Mouse (Mus musculus) heart, embryonic 14.5 days (tissue): Measurements from ENCODE around the gene Mllt10. TPM values are rescaled to one million over a fixed set of nuclear protein-coding genes. Genes with fewer than 3 reads are reported as not detected.

Experiments used
- ATAC-seq: fragments of 200-750 bp; cut with Nextera tagmentation; 2 replicates; pipeline ENCODE4 v1.8.0; 2017; ENCODE audit warnings: low read depth, moderate TSS enrichment; ENCODE audit not compliant: insufficient number of reproducible peaks, insufficient read depth, low FRiP score
- H3K27ac ChIP-seq, 2 experiments: fragments of 200-500 bp in 1 of 2; fragments of 300-500 bp in 1 of 2; sonication (generic) in 1 of 2; replicated peaks in 1 of 2; 2 replicates each; pipeline ENCODE4 v1.5.1; 2012 to 2014; ENCODE audit warnings: low read depth in 2 of 2, low read length in 2 of 2, control low read depth in 1 of 2, mild to moderate bottlenecking in 1 of 2, mixed read lengths in 1 of 2; ENCODE audit not compliant: control insufficient read depth in 1 of 2, insufficient read depth in 1 of 2
- H3K27me3 ChIP-seq: fragments of 300-500 bp; sonication (generic); 2 replicates; pipeline ENCODE4 v1.6.1; 2014; ENCODE audit warnings: mild to moderate bottlenecking, low read length, control low read depth; ENCODE audit not compliant: control insufficient read depth, insufficient read depth
- H3K36me3 ChIP-seq: fragments of 300-500 bp; sonication (generic); 2 replicates; pipeline ENCODE4 v1.6.1; 2014; ENCODE audit warnings: mild to moderate bottlenecking, control low read depth, low read length, mixed read lengths; ENCODE audit not compliant: control insufficient read depth, insufficient read depth
- H3K4me1 ChIP-seq, 2 experiments: fragments of 200-500 bp in 1 of 2; fragments of 300-500 bp in 1 of 2; sonication (generic) in 1 of 2; 2 replicates each; pipeline ENCODE4 v1.6.1; 2012 to 2014; ENCODE audit warnings: low read length in 2 of 2, control low read depth in 1 of 2, mixed read lengths in 1 of 2; ENCODE audit not compliant: control insufficient read depth in 2 of 2, insufficient read depth in 2 of 2
- H3K4me2 ChIP-seq: fragments of 300-500 bp; sonication (generic); 2 replicates; pipeline ENCODE4 v1.6.1; 2014; ENCODE audit warnings: mild to moderate bottlenecking, low read length
- H3K4me3 ChIP-seq, 2 experiments: fragments of 200-500 bp in 1 of 2; fragments of 300-500 bp in 1 of 2; sonication (generic) in 1 of 2; 2 replicates each; pipeline ENCODE4 v1.5.1; 2012 to 2014; ENCODE audit warnings: low read length in 2 of 2, mild to moderate bottlenecking in 2 of 2, control low read depth in 1 of 2, low read depth in 1 of 2, moderate library complexity in 1 of 2; ENCODE audit not compliant: control insufficient read depth in 1 of 2, insufficient read depth in 1 of 2
- H3K9ac ChIP-seq: fragments of 300-500 bp; sonication (generic); 2 replicates; pipeline ENCODE4 v1.6.1; 2014; ENCODE audit warnings: mild to moderate bottlenecking, low read length
- H3K9me3 ChIP-seq: fragments of 300-500 bp; sonication (generic); 2 replicates; pipeline ENCODE4 v1.6.1; 2016; ENCODE audit warnings: low read length, control low read depth; ENCODE audit not compliant: control insufficient read depth
- WGBS: fragments of 180-500 bp; shearing (Covaris S2); extraction: QIAGEN DNeasy Blood & Tissue Kit; methylation state at CpG from one replicate; pipeline ENCODE4 v1.1.7; 2014; 5-methylcytosine and 5-hydroxymethylcytosine counted together
- polyA plus RNA-seq: library from polyadenylated mRNA; unstranded; fragments of >200 nt; fragmentation: Nextera tagmentation; extraction: Ambion mirVana; gene quantifications from 2 replicates; pipeline ENCODE4 v1.2.1, GENCODE M21; 2014

Mllt10 gene
- polyA plus RNA-seq, 1 experiment from 2014 or later, result 27.1 TPM

DNA sequence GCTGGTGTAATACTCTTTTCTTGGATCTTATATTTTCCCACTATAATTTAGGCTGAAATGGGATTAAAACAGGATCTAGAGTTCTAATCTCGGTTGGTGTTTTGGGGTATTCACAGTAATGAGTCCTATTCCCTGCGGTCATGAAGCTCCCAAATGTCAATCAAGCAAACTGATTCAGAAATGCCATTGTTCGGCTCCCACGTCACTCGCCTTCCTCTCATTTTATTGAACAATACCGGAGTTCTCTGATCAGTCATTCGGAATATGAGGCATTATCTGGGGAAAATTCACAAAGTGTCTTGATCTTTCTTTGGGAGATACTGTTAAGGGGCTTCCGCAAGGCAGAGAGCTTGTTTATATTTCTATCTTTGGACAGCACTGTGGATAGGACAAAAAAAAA, 24.5 kb upstream of the Mllt10 start:
- 0 out of 2 replicates have a peak overlapping the region, but pooled peaks have one; percentile 8 for H3K9ac ChIP-seq
- 58% methylated on average over 8 of the region's 8 CpGs for WGBS
- no peak for ATAC-seq
- H3K4me2 ChIP-seq, result peak overlapping the region; percentile 81
- H3K36me3 ChIP-seq, result no peaks in the 10 kb centered on the region
- H3K4me1 ChIP-seq, result peaks cover 8 to 14% of the 10 kb centered on the region in 2 experiments
- H3K27me3 ChIP-seq, result no peaks in the 10 kb centered on the region
- H3K4me3 ChIP-seq, result peak overlapping the region in 1 of 2 experiments; percentile 47; a peak in 1 of 4 replicates
- no peaks in the 10 kb centered on the region for H3K9me3 ChIP-seq
- H3K27ac ChIP-seq, result no peak overlapping the region

DNA sequence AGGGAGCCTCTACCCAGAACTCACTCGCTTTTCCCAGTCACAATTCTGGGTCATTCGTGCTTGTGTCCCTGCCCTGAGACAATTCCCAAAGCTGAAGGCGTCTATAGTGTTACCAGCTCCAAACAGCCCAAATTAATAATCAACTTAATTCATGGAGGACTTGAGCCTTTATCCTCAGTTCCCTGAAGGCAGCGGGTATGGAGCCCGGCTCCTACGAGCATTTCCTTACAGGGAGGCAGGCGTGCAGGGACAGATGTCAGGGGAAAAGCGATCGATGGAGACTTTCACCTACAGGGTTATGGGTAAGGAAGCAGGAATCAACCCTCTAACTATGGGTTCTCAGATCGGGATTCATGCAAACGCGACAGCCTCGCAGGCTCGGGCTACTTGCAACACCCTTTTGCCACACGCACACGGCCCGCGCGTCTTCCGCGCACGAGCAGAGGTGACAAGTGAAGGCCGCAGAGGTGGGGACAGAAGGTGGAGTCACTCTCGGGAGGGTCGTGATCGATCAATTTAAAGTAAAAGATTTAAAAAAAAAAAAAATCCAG, 23.7 kb upstream of the Mllt10 start:
- Histone ChIP-seq H3K4me2 (peak overlapping the region; percentile 81), H3K9me3 (no peaks in the 10 kb centered on the region), H3K36me3 (no peaks in the 10 kb centered on the region), H3K4me3 (peak overlapping the region; percentile 46 to 47), H3K4me1 (peaks cover 8 to 14% of the 10 kb centered on the region in 2 experiments), H3K27ac (peak overlapping the region in 1 of 2 experiments; percentile 2; a peak in 1 of 4 replicates), H3K27me3 (no peaks in the 10 kb centered on the region), H3K9ac (peak overlapping the region; percentile 80)
- WGBS, result 4% methylated on average over 26 of the region's 26 CpGs
- ATAC-seq, result no peak

DNA sequence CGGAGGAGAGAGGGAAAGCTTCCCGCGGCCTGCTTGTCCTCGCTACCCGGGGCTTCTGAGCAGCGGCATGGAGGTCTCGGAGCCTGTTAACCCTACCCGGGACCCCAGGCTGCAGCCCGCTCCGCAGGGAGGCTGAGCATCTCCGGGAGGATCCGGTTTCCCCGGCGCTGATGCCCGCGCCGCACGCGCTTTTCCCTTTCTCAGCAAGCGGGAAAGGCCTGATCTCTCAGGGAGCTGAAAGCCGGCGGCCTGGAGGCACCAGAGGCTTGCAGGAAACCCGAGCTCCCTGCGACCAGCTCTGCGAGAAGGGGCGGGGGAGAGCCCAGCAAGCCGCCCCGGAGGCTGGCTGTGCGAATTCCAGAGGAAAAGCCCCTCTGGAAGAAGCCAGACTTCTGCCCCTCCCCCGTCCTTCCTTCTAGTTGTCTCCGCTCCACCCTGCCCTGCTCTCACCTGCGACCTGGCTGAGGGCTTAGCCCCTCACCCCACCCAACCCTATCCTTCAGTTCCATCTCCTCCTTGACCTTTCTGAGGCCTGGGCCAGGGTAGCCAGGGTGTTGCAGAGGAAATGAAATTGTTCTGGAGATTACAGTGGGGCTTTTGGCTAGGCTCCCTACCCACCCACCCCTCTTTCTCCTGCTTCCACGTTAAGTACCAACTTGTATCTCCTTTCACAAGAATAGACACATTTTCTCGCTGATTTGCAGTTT, 23.1 kb upstream of the Mllt10 start:
- WGBS, result 2% methylated on average over 27 of the region's 34 CpGs
- H3K4me2 ChIP-seq, result peak overlapping the region; percentile 81
- peak overlapping the region in 1 of 2 experiments; percentile 2; a peak in 1 of 4 replicates for H3K27ac ChIP-seq
- H3K4me1 ChIP-seq, result peaks cover 6 to 14% of the 10 kb centered on the region in 2 experiments
- no peaks in the 10 kb centered on the region for H3K36me3 ChIP-seq
- H3K9me3 ChIP-seq, result no peaks in the 10 kb centered on the region
- H3K27me3 ChIP-seq, result no peaks in the 10 kb centered on the region
- peak overlapping the region; percentile 46 to 47 for H3K4me3 ChIP-seq
- no peak for ATAC-seq
- H3K9ac ChIP-seq, result peak overlapping the region; percentile 80

DNA sequence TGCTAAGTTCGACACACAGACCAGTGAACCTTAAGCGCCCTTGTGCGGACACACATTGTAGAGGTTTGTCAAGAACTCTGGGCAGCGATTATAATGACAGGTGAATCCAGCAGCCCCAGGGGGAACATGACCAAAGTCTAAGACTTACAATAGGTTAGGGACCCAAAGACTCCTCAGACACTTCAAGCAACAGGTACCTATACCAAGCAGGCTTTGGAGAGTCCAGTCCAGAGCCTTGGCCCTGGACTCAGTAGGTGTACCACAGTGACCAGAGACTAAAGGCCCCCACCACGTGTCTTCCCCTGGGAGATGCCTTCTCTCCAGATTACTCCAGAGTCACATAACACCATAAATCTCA, 22.5 kb upstream of the Mllt10 start:
- ATAC-seq, result no peak
- peak overlapping the region; percentile 80 for H3K9ac ChIP-seq
- peak overlapping the region; percentile 81 for H3K4me2 ChIP-seq
- no peak overlapping the region for H3K27ac ChIP-seq
- H3K4me3 ChIP-seq, result peak overlapping the region in 1 of 2 experiments; percentile 47; a peak in 1 of 4 replicates
- peaks cover 9 to 16% of the 10 kb centered on the region in 2 experiments for H3K4me1 ChIP-seq
- H3K27me3 ChIP-seq, result no peaks in the 10 kb centered on the region
- no peaks in the 10 kb centered on the region for H3K9me3 ChIP-seq
- H3K36me3 ChIP-seq, result no peaks in the 10 kb centered on the region
- WGBS, result 69% methylated on average over 5 of the region's 5 CpGs

DNA sequence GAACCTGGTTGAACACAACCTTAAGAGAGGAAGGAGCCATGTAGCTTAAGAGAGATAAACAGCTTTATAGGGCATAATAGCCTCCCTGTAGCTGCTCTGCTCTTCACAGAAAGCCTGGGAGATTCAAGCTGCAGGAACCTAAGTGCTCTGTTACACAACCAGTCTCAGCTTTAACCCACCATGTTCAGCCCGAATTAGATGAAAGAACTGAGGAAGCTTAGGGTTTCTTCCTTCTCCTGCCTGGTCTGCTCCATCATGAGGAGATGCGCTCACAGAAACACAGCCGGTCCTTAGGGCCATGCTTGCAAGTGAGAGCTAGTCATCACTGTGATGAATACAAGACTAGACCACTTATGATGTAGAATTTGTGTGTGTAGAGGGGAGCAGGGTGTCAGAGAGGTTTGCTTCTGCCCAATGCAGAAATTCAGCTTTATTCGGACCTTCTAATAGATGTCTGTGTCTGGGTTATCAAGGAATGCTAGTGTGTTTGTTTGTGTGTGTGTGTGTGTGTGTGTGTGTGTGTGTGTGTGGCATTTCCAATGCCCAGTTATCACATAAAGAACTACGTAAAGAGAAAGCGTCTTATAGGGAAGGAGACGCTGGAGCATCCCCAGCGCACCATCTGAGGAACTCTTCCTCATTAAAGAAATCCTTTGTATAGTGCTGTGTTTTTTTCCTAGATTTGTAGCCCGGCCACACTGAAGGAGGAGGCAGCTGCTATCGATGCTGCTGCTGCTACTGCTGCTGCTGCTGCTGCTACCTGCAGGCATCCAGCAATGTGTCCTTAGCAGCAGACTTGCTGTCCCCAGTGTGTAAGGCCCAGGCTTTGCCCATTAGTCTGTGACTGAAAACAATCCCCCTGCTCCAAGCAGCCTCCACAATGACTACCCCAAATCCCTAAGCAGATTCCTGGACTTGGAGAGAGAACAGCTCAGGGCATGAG, 21.6 kb upstream of the Mllt10 start:
- Histone ChIP-seq H3K27ac (no peak overlapping the region), H3K4me2 (peak overlapping the region; percentile 81), H3K4me3 (no peak overlapping the region), H3K27me3 (no peaks in the 10 kb centered on the region), H3K36me3 (no peaks in the 10 kb centered on the region), H3K9me3 (no peaks in the 10 kb centered on the region), H3K9ac (peak overlapping the region; percentile 40; the same call in 1 of the 2 replicates), H3K4me1 (peaks cover 9 to 20% of the 10 kb centered on the region in 2 experiments)
- 52% methylated on average over 10 of the region's 10 CpGs for WGBS
- no peak for ATAC-seq

DNA sequence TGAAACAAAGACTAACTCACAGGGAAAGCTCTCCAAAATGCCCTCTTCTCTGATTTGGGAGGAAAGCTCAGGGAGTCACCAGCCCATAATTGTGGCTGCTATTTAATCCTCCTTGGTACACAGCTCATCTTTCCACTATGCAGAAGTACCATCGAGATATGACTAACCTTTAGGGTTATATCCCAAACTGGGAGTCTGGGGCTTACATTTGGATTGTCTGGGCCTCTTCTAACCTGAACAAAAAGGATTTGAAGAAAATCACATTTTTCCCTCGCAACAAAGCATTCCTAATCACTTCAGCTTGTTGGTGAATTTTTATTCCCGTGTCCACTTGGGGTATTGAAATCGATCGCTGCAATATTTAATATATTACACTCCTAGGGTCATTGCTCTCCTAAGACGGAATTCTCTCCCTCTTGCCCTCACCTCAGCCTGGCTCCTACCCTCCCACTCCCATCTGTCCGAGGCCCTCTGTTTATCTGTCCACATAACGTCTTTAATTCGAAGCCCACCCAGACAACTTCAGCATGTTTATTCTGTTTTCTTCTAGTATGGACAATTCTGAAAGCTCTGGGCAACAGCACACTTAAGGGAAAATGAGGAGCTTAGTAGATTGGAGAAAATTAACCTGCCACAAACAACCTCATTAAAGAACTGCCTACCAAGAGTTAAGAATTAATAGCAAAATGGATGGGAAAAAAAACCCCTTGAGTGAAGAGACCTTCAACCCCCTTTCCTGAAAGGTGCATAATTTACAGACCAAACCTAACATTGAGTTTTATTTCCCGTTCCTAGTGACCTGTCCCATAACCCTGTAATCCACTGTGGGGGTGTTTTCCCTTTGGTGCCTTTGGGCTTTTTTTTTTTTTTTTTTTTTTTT, 20.4 kb upstream of the Mllt10 start:
- H3K36me3 ChIP-seq, result no peaks in the 10 kb centered on the region
- no peak overlapping the region for H3K9ac ChIP-seq
- no peak overlapping the region for H3K4me3 ChIP-seq
- H3K4me2 ChIP-seq, result no peak overlapping the region
- H3K27me3 ChIP-seq, result no peaks in the 10 kb centered on the region
- H3K9me3 ChIP-seq, result no peaks in the 10 kb centered on the region
- no peak overlapping the region for H3K27ac ChIP-seq
- ATAC-seq, result no peak
- peaks cover 17 to 30% of the 10 kb centered on the region in 2 experiments for H3K4me1 ChIP-seq
- WGBS, result 91% methylated on average over 10 of the region's 10 CpGs

DNA sequence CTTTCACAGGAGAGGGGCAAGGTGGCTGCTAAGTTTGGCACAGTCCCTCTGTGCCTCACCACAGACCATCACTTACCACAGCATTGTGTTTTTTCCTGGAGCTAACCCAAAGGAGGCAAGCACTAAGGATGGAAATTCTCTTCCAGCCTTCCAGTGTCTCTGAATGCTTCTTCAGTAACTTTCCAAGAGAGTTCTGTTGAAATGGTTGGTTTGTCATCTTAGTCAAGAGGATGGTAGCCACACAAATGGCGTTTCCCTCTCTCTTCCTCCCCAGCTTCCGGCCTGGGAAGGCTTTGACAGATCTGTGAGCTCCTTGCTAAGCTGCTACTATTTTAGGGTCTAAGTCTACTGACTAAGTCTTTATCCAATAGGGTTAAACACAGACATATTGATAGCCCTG, 17.5 kb upstream of the Mllt10 start, which contains the start of gene A930004D18Rik:
A930004D18Rik (minus strand) TSS at position 247 of the 400 bp plus-strand sequence.
- no peaks in the 10 kb centered on the region for H3K9me3 ChIP-seq
- no peaks in the 10 kb centered on the region for H3K27me3 ChIP-seq
- H3K4me2 ChIP-seq, result no peak within 1 kb of the TSS
- no peak within 1 kb of the TSS for H3K27ac ChIP-seq
- peaks cover 32 to 49% of the 10 kb centered on the region in 2 experiments for H3K4me1 ChIP-seq
- no peak within 1 kb of the TSS for H3K4me3 ChIP-seq
- no peaks in the 10 kb centered on the region for H3K36me3 ChIP-seq
- H3K9ac ChIP-seq, result no peak within 1 kb of the TSS
- no peak for ATAC-seq
- WGBS, result 42% methylated on average over 2 of the region's 2 CpGs
